Mouse (Mus musculus) MEL (cell line): Measurements from ENCODE around the gene Ubash3b.

Source experiments
- CTCF ChIP-seq, 3 experiments: IDR thresholded peaks in 2 of 3; conservative IDR thresholded peaks in 1 of 3; 2 replicates each; pipeline ENCODE4 v1.5.1; 2011 to 2012; ENCODE audit warnings: low read length in 3 of 3, low read depth in 2 of 3, mild to moderate bottlenecking in 2 of 3, improper control_type of control experiment in 1 of 3, inconsistent platforms in 1 of 3, mixed read lengths in 1 of 3, moderate library complexity in 1 of 3; ENCODE audit not compliant: control insufficient read depth in 1 of 3, insufficient read depth in 1 of 3, poor library complexity in 1 of 3, severe bottlenecking in 1 of 3
- MAX ChIP-seq: IDR thresholded peaks from 2 replicates; pipeline ENCODE4 v1.6.1; 2011; ENCODE audit warnings: low read length, improper control_type of control experiment
- POLR2A ChIP-seq, 2 experiments: IDR thresholded peaks; 2 replicates each; pipeline ENCODE4 v1.6.1; 2011 to 2012; ENCODE audit warnings: low read length in 2 of 2, mild to moderate bottlenecking in 2 of 2, control low read depth in 1 of 2, improper control_type of control experiment in 1 of 2, low read depth in 1 of 2, moderate library complexity in 1 of 2; ENCODE audit not compliant: control insufficient read depth in 1 of 2, insufficient read depth in 1 of 2, poor library complexity in 1 of 2
- RAD21 ChIP-seq: IDR thresholded peaks from 2 replicates; pipeline ENCODE4 v1.6.1; 2011; ENCODE audit warnings: mild to moderate bottlenecking, low read depth, low read length, improper control_type of control experiment
- TAL1 ChIP-seq: IDR thresholded peaks from 2 replicates; pipeline ENCODE4 v1.6.1; 2012; ENCODE audit warnings: mild to moderate bottlenecking, inconsistent platforms, low read length, moderate library complexity, mixed read lengths

- TF ChIP-seq TAL1: no peak
- no peak for TF ChIP-seq MAX
- no peak for TF ChIP-seq CTCF (IDR thresholded peaks at IDR 0.05 in 2 of 3, conservative IDR thresholded peaks at IDR 0.05 in 1 of 3; ENCODE audit: control insufficient read depth in 1 of 3, insufficient read depth in 1 of 3, low read depth in 2 of 3, low read length in 3 of 3, poor library complexity in 1 of 3, severe bottlenecking in 1 of 3)
- TF ChIP-seq RAD21: no peak
- no peak for TF ChIP-seq POLR2A (IDR thresholded peaks at IDR 0.05; ENCODE audit: control insufficient read depth in 1 of 2, insufficient read depth in 1 of 2, low read depth in 1 of 2, low read length in 2 of 2, poor library complexity in 1 of 2)
Observed at GRCm38 (mm10) chr9:41149079-41149676, 12.3 kb downstream of the Ubash3b start.
